Mouse (Mus musculus): ENCODE results near the gene Fh1. TPM values are rescaled to one million over a fixed set of nuclear protein-coding genes. Genes with fewer than 3 reads are reported as not detected.

Fh1 gene
- polyA plus RNA-seq, 1 experiment: 129 TPM

DNA sequence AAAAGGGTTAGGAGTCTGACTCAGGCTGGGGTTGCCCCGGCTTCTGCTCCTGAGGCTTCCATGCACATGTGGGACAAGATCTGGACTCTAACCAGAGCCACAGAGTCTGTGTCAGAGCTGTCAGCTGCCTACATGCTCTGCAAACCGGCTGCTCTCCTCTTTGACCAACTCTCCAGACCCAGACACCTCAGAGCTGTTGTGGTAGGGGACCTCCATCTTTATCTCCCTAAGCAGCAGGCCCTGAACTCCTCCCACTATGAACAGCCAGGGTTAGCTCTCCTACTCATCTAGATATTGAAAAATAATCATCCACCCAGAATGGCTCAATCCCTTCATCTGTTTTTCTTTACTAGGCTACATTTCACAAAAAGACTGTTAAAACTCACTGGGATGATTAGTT is 40.2 kb downstream of the Fh1 start:
- 71% methylated on average over 2 of the region's 2 CpGs for WGBS
- H3K4me3 ChIP-seq (replicated peaks; ENCODE audit: insufficient read depth, low read depth, low read length): no peak overlapping the region
- no peak for DNase-seq
- TF ChIP-seq CTCF (IDR thresholded peaks at IDR 0.05; ENCODE audit: borderline replicate concordance, insufficient read depth, low read depth, low read length) (no peak), POLR2A (IDR thresholded peaks at IDR 0.05; ENCODE audit: borderline replicate concordance, insufficient read depth, low read length) (no peak)
- peaks cover 2% of the 10 kb centered on the region for H3K4me1 ChIP-seq (ENCODE audit: control insufficient read depth, insufficient read depth, low read length)
- H3K27me3 ChIP-seq (ENCODE audit: control insufficient read depth, insufficient read depth, low read length): no peaks in the 10 kb centered on the region
- H3K27ac ChIP-seq (ENCODE audit: insufficient read depth, low read length): no peak overlapping the region

DNA sequence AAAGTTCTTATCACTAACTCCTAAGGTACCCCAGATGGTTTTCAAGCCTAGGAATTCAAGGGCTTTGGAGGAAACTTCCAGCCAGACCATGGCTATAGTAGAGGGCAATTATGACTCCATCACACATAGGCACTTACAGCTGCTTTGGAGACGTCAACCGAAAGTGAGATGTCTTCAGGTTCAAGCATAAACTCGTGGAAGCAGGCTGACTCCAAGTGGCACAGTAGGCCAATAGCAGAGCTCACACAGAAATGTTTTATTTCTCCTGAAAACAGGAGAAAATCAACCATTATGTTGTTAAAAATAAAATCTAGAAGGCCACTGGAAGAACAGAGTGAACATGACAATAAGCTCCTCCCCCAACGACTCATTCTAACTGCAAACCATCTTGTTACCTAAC is 42.6 kb downstream of the Fh1 start:
- TF ChIP-seq POLR2A (IDR thresholded peaks at IDR 0.05; ENCODE audit: borderline replicate concordance, insufficient read depth, low read length) (no peak), CTCF (IDR thresholded peaks at IDR 0.05; ENCODE audit: borderline replicate concordance, insufficient read depth, low read depth, low read length) (no peak)
- 82% methylated on average over 4 of the region's 4 CpGs for WGBS

DNA sequence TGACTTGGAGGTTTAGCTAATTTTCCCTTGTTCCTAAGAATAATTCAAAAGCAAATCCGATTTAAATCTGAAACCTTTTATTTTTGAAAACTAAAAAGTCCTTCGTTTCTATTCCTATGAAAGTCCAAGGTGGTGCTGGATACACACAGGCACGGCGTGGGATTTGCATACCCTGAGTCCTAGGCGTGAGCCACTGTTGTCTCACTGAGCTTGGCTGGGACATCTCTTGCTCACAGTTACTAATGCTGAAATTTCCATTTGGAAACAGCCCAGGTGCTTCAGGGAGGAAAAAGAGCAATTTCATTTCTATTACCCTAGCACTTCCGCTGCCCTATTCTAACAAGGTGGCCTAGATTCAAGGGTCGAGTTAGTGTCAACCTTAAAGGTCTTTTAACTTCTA is 45.1 kb downstream of the Fh1 start:
- peak; percentile 29 to 54 for DNase-seq
- TF ChIP-seq CTCF (IDR thresholded peaks at IDR 0.05; ENCODE audit: borderline replicate concordance, insufficient read depth, low read depth, low read length): no peak
- no peak for TF ChIP-seq POLR2A (IDR thresholded peaks at IDR 0.05; ENCODE audit: borderline replicate concordance, insufficient read depth, low read length)
- WGBS: 55% methylated on average over 7 of the region's 7 CpGs
- Histone ChIP-seq H3K4me1 (ENCODE audit: control insufficient read depth, insufficient read depth, low read length) (peaks cover 7% of the 10 kb centered on the region), H3K27me3 (ENCODE audit: control insufficient read depth, insufficient read depth, low read length) (no peaks in the 10 kb centered on the region), H3K4me3 (replicated peaks; ENCODE audit: insufficient read depth, low read depth, low read length) (no peak overlapping the region), H3K27ac (ENCODE audit: insufficient read depth, low read length) (no peak overlapping the region)

More for the DNA sequence above, 42.6 kb downstream of the Fh1 start:
- Histone ChIP-seq H3K27ac (ENCODE audit: insufficient read depth, low read length) (no peak overlapping the region), H3K27me3 (ENCODE audit: control insufficient read depth, insufficient read depth, low read length) (no peaks in the 10 kb centered on the region), H3K4me3 (replicated peaks; ENCODE audit: insufficient read depth, low read depth, low read length) (no peak overlapping the region), H3K4me1 (ENCODE audit: control insufficient read depth, insufficient read depth, low read length) (peaks cover 7% of the 10 kb centered on the region)
- DNase-seq: no peak

DNA sequence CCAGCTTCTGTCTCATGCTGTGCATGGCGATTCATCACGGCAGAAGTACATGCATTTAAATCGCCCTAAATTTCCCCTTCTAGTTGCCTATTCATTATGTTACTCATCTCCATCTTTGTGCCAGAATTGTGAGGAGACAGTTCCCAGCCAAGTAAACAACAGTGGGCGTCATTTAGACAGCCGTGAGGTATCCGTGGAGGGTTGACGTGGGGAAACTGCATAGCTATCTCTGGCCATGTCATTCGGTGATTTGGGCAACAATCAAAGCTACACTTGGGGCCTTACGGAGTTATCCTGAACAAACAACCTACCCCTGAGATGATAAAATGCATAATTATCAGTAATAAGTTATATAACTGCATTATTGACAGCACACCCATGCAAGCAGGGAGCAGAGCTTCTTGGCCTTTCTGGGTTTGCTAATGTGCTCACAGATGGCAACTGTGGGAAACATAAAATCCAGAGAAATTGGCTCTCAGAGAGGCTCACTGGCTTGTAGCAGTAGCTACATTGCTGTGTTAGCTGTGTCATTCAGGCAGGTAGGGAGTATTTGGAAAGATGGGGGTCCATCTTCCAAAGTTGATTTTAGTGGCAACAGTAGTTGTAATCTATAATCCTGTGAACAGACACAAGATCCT is 45.7 kb downstream of the Fh1 start:
- no peak overlapping the region for H3K4me3 ChIP-seq (replicated peaks; ENCODE audit: insufficient read depth, low read depth, low read length)
- TF ChIP-seq POLR2A (IDR thresholded peaks at IDR 0.05; ENCODE audit: borderline replicate concordance, insufficient read depth, low read length) (no peak), CTCF (IDR thresholded peaks at IDR 0.05; ENCODE audit: borderline replicate concordance, insufficient read depth, low read depth, low read length) (no peak)
- peaks cover 7% of the 10 kb centered on the region for H3K4me1 ChIP-seq (ENCODE audit: control insufficient read depth, insufficient read depth, low read length)
- H3K27me3 ChIP-seq (ENCODE audit: control insufficient read depth, insufficient read depth, low read length): no peaks in the 10 kb centered on the region
- WGBS: 14% methylated on average over 9 of the region's 9 CpGs
- H3K27ac ChIP-seq (ENCODE audit: insufficient read depth, low read length): no peak overlapping the region
- DNase-seq: peak; percentile 37 to 57

DNA sequence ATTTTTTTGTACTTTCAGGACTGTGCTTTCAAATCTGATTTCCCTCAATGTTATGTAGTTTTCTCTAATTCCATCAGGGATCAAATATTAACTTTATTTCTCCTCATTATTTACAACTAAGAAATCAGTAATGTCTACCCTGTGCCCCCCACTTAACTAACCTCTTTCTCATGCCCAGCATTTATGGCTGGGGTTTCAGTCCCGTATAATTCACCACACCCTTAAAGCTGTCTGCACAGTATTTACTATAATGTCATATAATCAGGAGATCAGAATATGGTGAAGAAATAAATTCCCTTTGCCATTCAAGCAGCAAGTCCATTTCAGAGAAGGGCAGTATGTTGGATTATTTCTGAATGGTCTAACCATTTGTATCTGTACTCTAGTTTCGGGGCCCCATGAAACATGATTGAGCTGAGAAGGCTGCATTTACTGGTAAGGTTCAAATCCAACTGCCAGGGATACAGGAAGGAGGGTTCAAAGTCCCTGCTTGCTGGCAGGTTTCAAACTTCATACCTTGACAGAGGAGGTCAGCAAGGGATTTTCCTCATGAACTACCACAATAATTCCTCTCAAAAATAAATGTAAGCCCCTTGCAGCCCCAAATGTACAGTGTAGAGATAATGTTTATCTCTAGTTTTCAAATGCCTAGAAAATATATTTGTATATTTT is 46.9 kb downstream of the Fh1 start:
- Histone ChIP-seq H3K4me1 (ENCODE audit: control insufficient read depth, insufficient read depth, low read length) (peaks cover 7% of the 10 kb centered on the region), H3K4me3 (replicated peaks; ENCODE audit: insufficient read depth, low read depth, low read length) (no peak overlapping the region), H3K27ac (ENCODE audit: insufficient read depth, low read length) (no peak overlapping the region), H3K27me3 (ENCODE audit: control insufficient read depth, insufficient read depth, low read length) (no peaks in the 10 kb centered on the region)
- no peak for DNase-seq
- 96% methylated on average over 2 of the region's 2 CpGs for WGBS
- no peak for TF ChIP-seq POLR2A (IDR thresholded peaks at IDR 0.05; ENCODE audit: borderline replicate concordance, insufficient read depth, low read length)
- no peak for TF ChIP-seq CTCF (IDR thresholded peaks at IDR 0.05; ENCODE audit: borderline replicate concordance, insufficient read depth, low read depth, low read length)

DNA sequence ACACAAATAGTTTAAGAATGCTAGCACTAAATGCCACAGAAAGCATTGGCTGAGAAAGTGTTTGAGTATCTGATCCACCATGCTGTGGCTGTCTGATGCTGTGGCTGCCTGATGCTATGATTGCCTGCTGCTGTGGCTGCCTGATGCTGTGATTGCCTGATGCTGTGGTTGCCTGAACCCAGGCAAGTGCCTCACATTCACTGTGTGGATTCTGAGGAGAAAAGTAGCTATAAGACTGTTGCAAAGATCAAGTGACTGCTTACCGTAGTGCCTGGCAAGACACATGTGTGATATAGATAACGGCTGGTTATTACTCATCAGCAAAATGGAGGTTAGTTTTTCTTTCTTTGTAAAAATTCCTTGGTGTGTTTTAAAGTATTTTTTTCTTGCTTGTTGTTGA is 51.3 kb downstream of the Fh1 start:
- 97% methylated on average over 2 of the region's 2 CpGs for WGBS
- H3K27me3 ChIP-seq (ENCODE audit: control insufficient read depth, insufficient read depth, low read length): no peaks in the 10 kb centered on the region
- no peak for TF ChIP-seq POLR2A (IDR thresholded peaks at IDR 0.05; ENCODE audit: borderline replicate concordance, insufficient read depth, low read length)
- no peak for TF ChIP-seq CTCF (IDR thresholded peaks at IDR 0.05; ENCODE audit: borderline replicate concordance, insufficient read depth, low read depth, low read length)
- H3K27ac ChIP-seq (ENCODE audit: insufficient read depth, low read length): no peak overlapping the region
- no peaks in the 10 kb centered on the region for H3K4me1 ChIP-seq (ENCODE audit: control insufficient read depth, insufficient read depth, low read length)
- DNase-seq: no peak
- no peak overlapping the region for H3K4me3 ChIP-seq (replicated peaks; ENCODE audit: insufficient read depth, low read depth, low read length)

DNA sequence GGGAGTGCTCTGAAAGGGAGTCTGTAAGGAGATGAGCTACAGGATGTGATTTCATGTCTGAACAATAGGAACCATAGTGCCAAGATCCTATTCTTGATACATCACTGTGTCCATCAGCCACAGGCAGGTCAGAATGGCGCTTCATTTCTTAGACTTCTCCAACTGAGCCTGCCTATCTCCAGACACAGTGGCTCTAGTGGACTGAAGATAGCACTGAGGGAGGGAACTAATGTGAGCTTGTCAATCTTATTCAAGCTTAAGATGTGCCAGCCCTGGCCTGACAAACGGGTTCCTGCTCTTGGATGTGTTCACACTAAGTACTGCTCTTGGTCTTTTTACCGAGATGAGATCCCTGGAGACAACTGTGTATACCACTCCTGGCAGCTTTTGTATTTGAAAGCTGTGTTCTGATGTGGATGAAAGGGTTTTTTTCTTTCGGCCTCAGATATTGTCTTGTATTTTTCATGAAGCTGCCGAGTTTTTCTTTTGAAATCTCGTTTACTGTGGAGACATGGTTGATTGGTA is 59.8 kb downstream of the Fh1 start:
- Histone ChIP-seq H3K27me3 (ENCODE audit: control insufficient read depth, insufficient read depth, low read length) (no peaks in the 10 kb centered on the region), H3K4me1 (ENCODE audit: control insufficient read depth, insufficient read depth, low read length) (no peaks in the 10 kb centered on the region), H3K4me3 (replicated peaks; ENCODE audit: insufficient read depth, low read depth, low read length) (no peak overlapping the region), H3K27ac (ENCODE audit: insufficient read depth, low read length) (no peak overlapping the region)
- TF ChIP-seq CTCF (IDR thresholded peaks at IDR 0.05; ENCODE audit: borderline replicate concordance, insufficient read depth, low read depth, low read length) (no peak), POLR2A (IDR thresholded peaks at IDR 0.05; ENCODE audit: borderline replicate concordance, insufficient read depth, low read length) (no peak)
- no peak for DNase-seq
- WGBS: 66% methylated on average over 6 of the region's 6 CpGs

DNA sequence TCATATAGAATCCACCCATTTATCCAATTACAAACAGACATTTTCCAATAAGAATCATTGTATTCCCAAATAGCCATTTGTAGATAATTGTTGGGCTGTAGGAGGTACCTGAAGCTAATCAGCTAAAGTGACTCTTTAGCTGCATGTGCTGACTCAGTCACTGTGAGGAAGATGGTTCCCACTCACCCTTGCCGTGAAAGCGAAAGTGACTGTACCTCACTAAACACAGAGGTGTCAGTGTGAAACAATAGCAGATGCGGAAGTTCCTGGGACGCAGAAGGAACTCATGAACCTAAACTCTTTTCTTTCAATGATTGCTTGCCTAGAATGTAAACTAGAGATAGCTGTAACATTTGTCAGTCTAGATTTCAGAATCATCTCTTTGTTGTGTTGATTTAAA is 61.1 kb downstream of the Fh1 start:
- Histone ChIP-seq H3K27ac (ENCODE audit: insufficient read depth, low read length) (no peak overlapping the region), H3K4me1 (ENCODE audit: control insufficient read depth, insufficient read depth, low read length) (no peaks in the 10 kb centered on the region), H3K4me3 (replicated peaks; ENCODE audit: insufficient read depth, low read depth, low read length) (no peak overlapping the region), H3K27me3 (ENCODE audit: control insufficient read depth, insufficient read depth, low read length) (no peaks in the 10 kb centered on the region)
- 91% methylated on average over 4 of the region's 4 CpGs for WGBS
- no peak for DNase-seq
- TF ChIP-seq CTCF (IDR thresholded peaks at IDR 0.05; ENCODE audit: borderline replicate concordance, insufficient read depth, low read depth, low read length) (no peak), POLR2A (IDR thresholded peaks at IDR 0.05; ENCODE audit: borderline replicate concordance, insufficient read depth, low read length) (no peak)
